Mouse (Mus musculus) retina, embryonic 14.5 days (tissue): ENCODE results near the gene Rgs9bp.
A peak's percentile ranks its signal among the peaks of the same experiment; 100 is the strongest.

ENCODE experiments used
- DNase-seq: peaks from one replicate; pipeline ENCODE4 v3.0.0-alpha.2; 2015; ENCODE audit warnings: low spot score

The Rgs9bp gene

GRCm38 (mm10) chr7:35585191-35586054 lies at the start of gene Rgs9bp:
Rgs9bp (minus strand) TSS chr7:35585582.
- peak; percentile 69 for DNase-seq

GRCm38 (mm10) chr7:35628496-35628895 lies 43.1 kb upstream of the Rgs9bp start:
- DNase-seq, result peak; percentile 37

GRCm38 (mm10) chr7:35627371-35627770 lies 42.0 kb upstream of the Rgs9bp start:
- DNase-seq, result no peak

- no peak for DNase-seq
Measured at GRCm38 (mm10) chr7:35626038-35626437, 40.7 kb upstream of the Rgs9bp start.

GRCm38 (mm10) chr7:35622626-35623025 lies 37.2 kb upstream of the Rgs9bp start:
- no peak for DNase-seq

- DNase-seq, result no peak
Measured at GRCm38 (mm10) chr7:35617513-35617912, 32.1 kb upstream of the Rgs9bp start.

- no peak for DNase-seq
Measured at GRCm38 (mm10) chr7:35609245-35609644, 23.9 kb upstream of the Rgs9bp start.

GRCm38 (mm10) chr7:35606816-35607215 lies 21.4 kb upstream of the Rgs9bp start:
- DNase-seq, result no peak

GRCm38 (mm10) chr7:35602766-35603165 lies 17.4 kb upstream of the Rgs9bp start:
- no peak for DNase-seq

- DNase-seq, result no peak
Measured at GRCm38 (mm10) chr7:35601106-35601505, 15.7 kb upstream of the Rgs9bp start.

- no peak for DNase-seq
Measured at GRCm38 (mm10) chr7:35600031-35600430, 14.6 kb upstream of the Rgs9bp start.

GRCm38 (mm10) chr7:35599492-35599891 lies 14.1 kb upstream of the Rgs9bp start:
- DNase-seq, result no peak

- no peak for DNase-seq
Measured at GRCm38 (mm10) chr7:35594311-35594710, 8.9 kb upstream of the Rgs9bp start.

GRCm38 (mm10) chr7:35590731-35591191 lies 5.4 kb upstream of the Rgs9bp start:
- DNase-seq, result no peak

GRCm38 (mm10) chr7:35589485-35589884 lies 4.1 kb upstream of the Rgs9bp start:
- no peak for DNase-seq

GRCm38 (mm10) chr7:35588680-35589428 lies 3.5 kb upstream of the Rgs9bp start:
- DNase-seq, result no peak

- no peak for DNase-seq
Measured at GRCm38 (mm10) chr7:35587728-35588127, 2.3 kb upstream of the Rgs9bp start.

- no peak for DNase-seq
Measured at GRCm38 (mm10) chr7:35586906-35587445, 1.6 kb upstream of the Rgs9bp start.

- DNase-seq, result peak; percentile 98
Measured at GRCm38 (mm10) chr7:35586055-35586905, 898 bp upstream of the Rgs9bp start, which contains the start of gene Ankrd27. Ankrd27 (plus strand) TSS chr7:35586244.

GRCm38 (mm10) chr7:35584786-35585190 lies 594 bp downstream of the Rgs9bp start:
- DNase-seq, result peak; percentile 57

- no peak for DNase-seq
Measured at GRCm38 (mm10) chr7:35584068-35584785, 1.2 kb downstream of the Rgs9bp start.
